Mouse (Mus musculus) embryonic fibroblast, embryonic 13.5 days (primary cell): ENCODE data around the gene Rfpl4.

Experiments used
- CTCF ChIP-seq: IDR thresholded peaks from 2 replicates; pipeline ENCODE4 v1.5.1; 2011; ENCODE audit warnings: mild to moderate bottlenecking, control low read depth, low read length, moderate library complexity, borderline replicate concordance; ENCODE audit not compliant: insufficient read depth
- POLR2A ChIP-seq: IDR thresholded peaks from 2 replicates; pipeline ENCODE4 v1.6.1; 2011; ENCODE audit warnings: low read depth, mild to moderate bottlenecking, control low read depth, low read length, moderate library complexity

DNA sequence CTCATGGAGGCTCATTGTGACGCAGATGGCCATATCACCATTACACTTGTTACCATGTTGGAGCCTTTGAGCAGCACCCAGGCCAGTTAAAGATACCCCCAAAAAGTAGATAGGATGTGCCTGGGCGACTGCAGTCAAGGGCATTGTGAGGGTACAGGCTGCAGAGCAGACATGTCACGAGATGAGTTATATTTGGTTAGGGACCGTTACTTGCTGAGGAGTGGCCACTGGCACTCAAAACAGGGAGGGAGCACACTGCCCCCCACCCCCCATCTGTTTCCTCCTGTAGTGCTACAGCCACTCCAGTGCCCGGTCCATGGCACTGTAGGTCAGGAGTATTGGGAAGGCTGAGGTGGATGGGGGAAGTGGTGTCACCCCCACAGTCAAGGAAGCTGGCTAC is 18.0 kb downstream of the Rfpl4 start:
- TF ChIP-seq CTCF (no peak), POLR2A (no peak)
